Mouse (Mus musculus) ES-E14 (cell line): ENCODE results near the gene Deaf1.

Source experiments
- ZC3H11A ChIP-seq: IDR thresholded peaks from 2 replicates; pipeline ENCODE4 v1.6.1; 2012; ENCODE audit warnings: low read depth, mild to moderate bottlenecking, inconsistent platforms, low read length, borderline replicate concordance
- ZNF384 ChIP-seq: IDR thresholded peaks from 2 replicates; pipeline ENCODE4 v1.6.1; 2012; ENCODE audit warnings: low read depth, low read length, inconsistent platforms

- no peak for TF ChIP-seq ZC3H11A
- TF ChIP-seq ZNF384: no peak
Observed at GRCm38 (mm10) chr7:141364349-141365048, 37.0 kb upstream of the Deaf1 start.
